Mouse (Mus musculus): Measurements from ENCODE around the gene C5ar1.
A peak's percentile ranks its signal among the peaks of the same experiment; 100 is the strongest.
"Not testable (repeated sequence)": the region's sequence is repeated elsewhere in the genome, so short reads cannot be mapped to it uniquely, and the experiment has no call there.

C5ar1 gene

GRCm38 (mm10) chr7:16259110-16259590 is at the start of gene C5ar1:
Gene C5ar1 (minus strand): TSS chr7:16259540.
- no peak for DNase-seq

- no peak for DNase-seq
Observed at GRCm38 (mm10) chr7:16308555-16309317, 49.4 kb upstream of the C5ar1 start.

GRCm38 (mm10) chr7:16308093-16308492 is 48.8 kb upstream of the C5ar1 start, which contains the start of gene Bbc3:
Gene Bbc3 (plus strand): TSS chr7:16308393.
- DNase-seq = not testable (repeated sequence)

GRCm38 (mm10) chr7:16307141-16307540 is 47.8 kb upstream of the C5ar1 start:
- not testable (repeated sequence) for DNase-seq

- DNase-seq = peak; percentile 84
Observed at GRCm38 (mm10) chr7:16299419-16300035, 40.2 kb upstream of the C5ar1 start.

- no peak for DNase-seq
Observed at GRCm38 (mm10) chr7:16298927-16299326, 39.6 kb upstream of the C5ar1 start.

- no peak for DNase-seq
Observed at GRCm38 (mm10) chr7:16297616-16298015, 38.3 kb upstream of the C5ar1 start.

- peak; percentile 86 for DNase-seq
Observed at GRCm38 (mm10) chr7:16296766-16297390, 37.5 kb upstream of the C5ar1 start.

- DNase-seq = no peak
Observed at GRCm38 (mm10) chr7:16296146-16296545, 36.8 kb upstream of the C5ar1 start.

GRCm38 (mm10) chr7:16295321-16295900 is 36.1 kb upstream of the C5ar1 start:
- DNase-seq = peak; percentile 81

- DNase-seq = peak; percentile 94
Observed at GRCm38 (mm10) chr7:16294837-16295236, 35.5 kb upstream of the C5ar1 start.

GRCm38 (mm10) chr7:16294346-16294745 is 35.0 kb upstream of the C5ar1 start:
- no peak for DNase-seq

GRCm38 (mm10) chr7:16287791-16288190 is 28.5 kb upstream of the C5ar1 start:
- DNase-seq = no peak

- no peak for DNase-seq
Observed at GRCm38 (mm10) chr7:16287016-16287415, 27.7 kb upstream of the C5ar1 start.

- DNase-seq = peak; percentile 100
Observed at GRCm38 (mm10) chr7:16286026-16286961, 27.0 kb upstream of the C5ar1 start, which contains the start of gene Ccdc9. Gene Ccdc9 (minus strand): TSS chr7:16286795.

- peak; percentile 83 for DNase-seq
Observed at GRCm38 (mm10) chr7:16285450-16286025, 26.2 kb upstream of the C5ar1 start.

GRCm38 (mm10) chr7:16284904-16285303 is 25.6 kb upstream of the C5ar1 start:
- DNase-seq = no peak

GRCm38 (mm10) chr7:16284001-16284400 is 24.7 kb upstream of the C5ar1 start:
- no peak for DNase-seq

- DNase-seq = no peak
Observed at GRCm38 (mm10) chr7:16282334-16282733, 23.0 kb upstream of the C5ar1 start.

- DNase-seq = no peak
Observed at GRCm38 (mm10) chr7:16280721-16281120, 21.4 kb upstream of the C5ar1 start.

Measured in kidney, adult 18-20 months (tissue).